Mouse (Mus musculus): ENCODE results near the gene Ptpn6. TPM values are rescaled to one million over a fixed set of nuclear protein-coding genes. Genes with fewer than 3 reads are reported as not detected.
A peak's percentile ranks its signal among the peaks of the same experiment; 100 is the strongest.

Ptpn6 gene
- polyA plus RNA-seq, 1 experiment from 2014 or later: 5.6 TPM

DNA sequence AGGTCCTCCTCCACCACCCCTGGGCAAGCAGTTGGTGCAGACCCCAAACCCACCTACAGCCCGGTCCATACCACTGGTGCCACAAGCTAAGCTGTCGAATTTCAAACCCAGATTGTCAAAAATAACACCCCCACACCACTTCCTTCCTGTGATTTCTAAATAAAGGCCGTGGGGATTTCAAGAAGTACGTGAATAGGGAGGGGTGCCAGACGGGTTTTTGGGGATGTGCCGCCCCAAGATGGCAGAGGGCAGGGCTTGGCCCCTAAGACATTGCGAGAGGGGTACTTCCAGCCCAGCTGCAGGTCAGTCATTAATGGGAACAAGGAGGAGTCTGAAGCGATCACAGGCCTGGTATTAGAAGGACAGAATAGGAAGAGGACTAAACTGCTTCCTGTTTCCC is 15.0 kb downstream of the Ptpn6 start:
- Histone ChIP-seq H3K9ac (no peak overlapping the region), H3K27ac (no peak overlapping the region), H3K4me3 (no peak overlapping the region), H3K4me1 (replicated peaks) (peaks cover 9% of the 10 kb centered on the region), H3K9me3 (replicated peaks) (no peaks in the 10 kb centered on the region), H3K4me2 (no peak overlapping the region), H3K27me3 (no peaks in the 10 kb centered on the region), H3K36me3 (no peaks in the 10 kb centered on the region)
- no peak for ATAC-seq (replicated peaks; ENCODE audit: insufficient number of reproducible peaks, insufficient read depth, low FRiP score, low read depth)
- WGBS: 61% methylated on average over 8 of the region's 8 CpGs

DNA sequence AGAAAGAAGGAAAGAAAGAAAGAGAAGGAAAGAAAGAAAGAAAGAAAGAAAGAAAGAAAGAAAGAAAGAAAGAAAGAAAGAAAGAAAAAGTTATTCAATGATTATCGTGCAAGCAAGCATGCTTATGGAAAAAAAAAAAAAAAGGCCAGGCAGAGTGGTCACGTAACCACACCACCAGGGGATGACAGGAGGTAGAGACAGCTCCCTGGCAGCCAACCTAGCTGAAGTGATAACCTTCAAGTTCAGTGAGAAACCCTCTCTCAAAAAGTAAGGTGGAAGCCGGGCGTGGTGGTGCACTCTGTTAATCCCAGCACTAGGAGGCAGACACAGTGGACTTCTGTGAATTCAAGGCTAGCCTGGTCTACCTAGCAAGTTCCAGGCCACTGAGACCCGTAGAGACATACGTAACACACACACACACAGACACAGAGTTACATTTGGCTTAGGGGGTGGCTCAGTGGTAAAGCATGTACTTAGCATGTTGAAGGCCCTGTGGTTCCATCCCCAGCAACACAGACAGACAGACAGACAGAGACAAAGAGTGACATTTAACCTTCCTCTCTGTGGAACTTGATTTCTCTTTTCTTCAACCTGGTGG is 15.5 kb downstream of the Ptpn6 start:
- Histone ChIP-seq H3K36me3 (no peaks in the 10 kb centered on the region), H3K9me3 (replicated peaks) (no peaks in the 10 kb centered on the region), H3K4me1 (replicated peaks) (peaks cover 9% of the 10 kb centered on the region), H3K27me3 (no peaks in the 10 kb centered on the region), H3K4me2 (no peak overlapping the region), H3K9ac (no peak overlapping the region), H3K27ac (no peak overlapping the region), H3K4me3 (no peak overlapping the region)
- no peak for ATAC-seq (replicated peaks; ENCODE audit: insufficient number of reproducible peaks, insufficient read depth, low FRiP score, low read depth)
- WGBS: 62% methylated on average over 6 of the region's 6 CpGs

DNA sequence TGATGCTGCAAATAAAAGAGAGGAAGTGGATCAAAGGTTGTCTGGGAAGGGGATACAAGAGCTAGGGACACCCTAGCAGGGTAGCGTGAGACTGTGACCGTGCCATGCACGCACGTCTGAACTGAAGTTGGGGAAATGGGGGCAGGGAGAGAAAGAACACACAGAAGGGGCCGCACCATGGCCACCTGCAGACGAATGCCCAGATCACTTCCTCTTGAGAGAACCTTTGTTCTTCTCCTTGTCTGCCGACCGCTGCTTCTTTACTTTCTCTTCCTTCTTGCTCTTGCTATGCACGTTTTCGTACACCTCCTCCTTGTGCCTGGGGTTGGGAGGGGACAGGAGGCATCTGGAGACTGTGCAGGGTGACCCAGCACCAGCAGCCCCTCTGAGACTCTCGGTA is 17.6 kb downstream of the Ptpn6 start:
- Histone ChIP-seq H3K36me3 (peaks cover 11% of the 10 kb centered on the region), H3K4me1 (replicated peaks) (peaks cover 9% of the 10 kb centered on the region), H3K9me3 (replicated peaks) (no peaks in the 10 kb centered on the region), H3K4me2 (no peak overlapping the region), H3K4me3 (no peak overlapping the region), H3K9ac (no peak overlapping the region), H3K27me3 (no peaks in the 10 kb centered on the region), H3K27ac (no peak overlapping the region)
- WGBS: 54% methylated on average over 11 of the region's 11 CpGs
- ATAC-seq (replicated peaks; ENCODE audit: insufficient number of reproducible peaks, insufficient read depth, low FRiP score, low read depth): no peak

DNA sequence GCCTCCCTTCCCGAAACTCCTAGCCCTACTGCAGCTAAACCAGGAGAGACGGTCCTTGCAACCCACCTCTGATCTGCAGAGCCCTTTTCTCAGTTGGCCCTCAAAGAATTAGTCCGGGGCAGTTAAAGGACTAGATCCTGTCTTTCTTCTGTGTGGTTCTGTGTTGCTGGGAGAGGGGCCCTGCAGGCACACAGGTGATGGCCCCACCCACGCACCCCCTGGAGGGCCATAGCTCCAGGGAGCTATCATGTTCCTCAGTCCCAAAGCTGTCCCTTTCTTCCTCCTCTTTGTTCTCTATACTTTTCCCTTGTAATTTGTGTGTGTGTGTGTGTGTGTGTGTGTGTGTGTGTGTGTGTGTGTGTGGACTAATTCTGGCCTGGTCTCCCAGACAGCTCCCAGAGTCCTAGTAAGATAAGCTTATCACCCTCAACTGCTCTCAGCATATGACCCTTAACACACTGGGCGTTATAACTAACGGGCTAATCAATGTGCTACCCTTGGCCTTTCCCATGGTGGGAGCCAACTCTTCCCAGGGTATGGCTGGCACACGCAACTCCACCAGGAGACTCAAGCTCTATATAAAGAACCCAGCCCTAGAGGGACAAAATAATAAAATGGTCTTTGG is 19.0 kb downstream of the Ptpn6 start:
- Histone ChIP-seq H3K9ac (no peak overlapping the region), H3K27ac (peak overlapping the region; percentile 0; the same call in 1 of the 2 replicates), H3K27me3 (no peaks in the 10 kb centered on the region), H3K4me1 (replicated peaks) (peaks cover 9% of the 10 kb centered on the region), H3K4me3 (peak overlapping the region; percentile 9; the same call in 1 of the 2 replicates), H3K36me3 (peaks cover 25% of the 10 kb centered on the region), H3K9me3 (replicated peaks) (no peaks in the 10 kb centered on the region), H3K4me2 (no peak overlapping the region)
- ATAC-seq (replicated peaks; ENCODE audit: insufficient number of reproducible peaks, insufficient read depth, low FRiP score, low read depth): no peak
- WGBS: 50% methylated on average over 7 of the region's 7 CpGs

DNA sequence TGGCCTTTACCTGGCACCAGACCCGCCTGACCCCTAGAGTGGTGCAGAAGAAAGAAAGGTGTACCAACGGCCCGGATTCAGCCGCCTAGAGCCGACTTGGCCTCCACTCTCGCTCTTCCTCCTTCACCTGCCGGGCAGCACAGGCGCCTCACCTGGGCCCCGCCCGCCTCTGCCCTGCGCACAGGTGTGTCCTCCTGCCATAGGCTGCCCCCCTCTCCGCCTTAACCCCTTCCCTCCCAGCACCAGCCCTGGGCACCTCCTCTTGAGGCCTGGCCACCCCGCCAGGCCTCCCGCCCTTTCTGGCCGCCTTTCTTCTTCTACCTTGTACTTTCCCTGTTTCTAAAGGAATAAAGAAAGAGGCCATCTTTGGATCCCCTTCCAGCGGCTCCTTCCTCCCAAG is 19.8 kb downstream of the Ptpn6 start:
- Histone ChIP-seq H3K36me3 (peaks cover 31% of the 10 kb centered on the region), H3K27me3 (no peaks in the 10 kb centered on the region), H3K4me1 (replicated peaks) (peaks cover 15% of the 10 kb centered on the region), H3K4me3 (peak overlapping the region; percentile 24; the same call in 1 of the 2 replicates), H3K9ac (no peak overlapping the region), H3K9me3 (replicated peaks) (no peaks in the 10 kb centered on the region), H3K4me2 (no peak overlapping the region), H3K27ac (peak overlapping the region; percentile 0; the same call in 1 of the 2 replicates)
- ATAC-seq (replicated peaks; ENCODE audit: insufficient number of reproducible peaks, insufficient read depth, low FRiP score, low read depth): no peak
- 71% methylated on average over 16 of the region's 16 CpGs for WGBS

DNA sequence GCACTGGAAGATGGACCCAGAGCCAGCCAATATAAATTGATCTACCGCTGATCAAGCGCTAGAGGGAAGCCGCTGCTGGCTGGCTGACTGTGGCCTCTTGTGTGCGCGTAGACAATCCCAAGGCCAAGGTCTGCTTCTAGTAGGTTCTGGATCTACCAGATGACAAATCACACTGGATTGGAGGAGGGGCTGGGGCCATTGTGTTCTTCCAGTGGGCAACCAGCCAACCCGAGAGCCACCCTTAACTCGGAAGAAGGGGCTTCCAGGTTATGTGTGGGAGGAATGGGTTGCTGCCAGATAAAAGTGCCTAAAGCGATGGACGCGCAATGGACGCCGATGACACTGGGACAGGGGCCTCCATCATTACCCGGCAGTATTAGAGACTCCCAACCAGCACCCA is 20.5 kb downstream of the Ptpn6 start:
- no peaks in the 10 kb centered on the region for H3K27me3 ChIP-seq
- H3K4me3 ChIP-seq: peak overlapping the region; percentile 24; the same call in 1 of the 2 replicates
- H3K4me2 ChIP-seq: peak overlapping the region; percentile 3; the same call in 1 of the 2 replicates
- peaks cover 33% of the 10 kb centered on the region for H3K36me3 ChIP-seq
- H3K4me1 ChIP-seq (replicated peaks): peaks cover 22% of the 10 kb centered on the region
- no peak overlapping the region for H3K9ac ChIP-seq
- no peak for ATAC-seq (replicated peaks; ENCODE audit: insufficient number of reproducible peaks, insufficient read depth, low FRiP score, low read depth)
- WGBS: 76% methylated on average over 13 of the region's 13 CpGs
- no peak overlapping the region; the same call in 1 of the 2 replicates for H3K27ac ChIP-seq
- no peaks in the 10 kb centered on the region for H3K9me3 ChIP-seq (replicated peaks)

DNA sequence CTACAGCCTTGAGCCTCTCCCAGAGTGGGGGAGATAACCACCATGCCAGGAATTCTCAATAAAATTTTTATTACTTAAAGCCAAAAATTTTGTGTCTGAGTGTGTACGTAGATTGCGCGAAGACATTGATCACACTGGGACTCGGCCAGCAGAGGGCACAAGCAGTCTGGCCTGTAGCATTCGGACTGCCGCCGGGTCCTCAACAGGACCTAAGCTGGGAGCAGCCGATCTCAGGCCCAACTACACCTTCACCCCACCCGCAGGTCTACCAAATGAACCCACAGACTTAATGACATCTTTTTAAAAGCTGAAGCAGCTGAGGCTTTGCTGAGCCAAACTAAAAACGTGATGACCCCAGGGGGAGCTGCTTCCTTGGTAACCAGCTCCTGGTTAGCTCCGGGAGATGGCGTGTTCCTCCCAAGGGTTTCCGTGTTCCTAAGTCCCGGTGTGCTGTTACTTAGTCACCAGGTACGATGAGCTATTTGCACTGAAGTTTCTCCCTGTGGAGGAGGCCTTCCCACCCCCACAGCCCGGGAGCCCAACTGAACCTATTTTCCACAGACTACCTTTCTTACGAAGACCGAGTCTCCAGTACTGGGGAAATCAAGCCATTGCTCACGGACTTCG is 21.5 kb downstream of the Ptpn6 start:
- no peak for ATAC-seq (replicated peaks; ENCODE audit: insufficient number of reproducible peaks, insufficient read depth, low FRiP score, low read depth)
- H3K9ac ChIP-seq: no peak overlapping the region
- no peak overlapping the region; the same call in 1 of the 2 replicates for H3K4me2 ChIP-seq
- H3K9me3 ChIP-seq (replicated peaks): no peaks in the 10 kb centered on the region
- H3K27me3 ChIP-seq: no peaks in the 10 kb centered on the region
- H3K4me1 ChIP-seq (replicated peaks): peaks cover 26% of the 10 kb centered on the region
- no peak overlapping the region for H3K27ac ChIP-seq
- H3K4me3 ChIP-seq: no peak overlapping the region
- 63% methylated on average over 20 of the region's 20 CpGs for WGBS
- H3K36me3 ChIP-seq: peaks cover 33% of the 10 kb centered on the region

DNA sequence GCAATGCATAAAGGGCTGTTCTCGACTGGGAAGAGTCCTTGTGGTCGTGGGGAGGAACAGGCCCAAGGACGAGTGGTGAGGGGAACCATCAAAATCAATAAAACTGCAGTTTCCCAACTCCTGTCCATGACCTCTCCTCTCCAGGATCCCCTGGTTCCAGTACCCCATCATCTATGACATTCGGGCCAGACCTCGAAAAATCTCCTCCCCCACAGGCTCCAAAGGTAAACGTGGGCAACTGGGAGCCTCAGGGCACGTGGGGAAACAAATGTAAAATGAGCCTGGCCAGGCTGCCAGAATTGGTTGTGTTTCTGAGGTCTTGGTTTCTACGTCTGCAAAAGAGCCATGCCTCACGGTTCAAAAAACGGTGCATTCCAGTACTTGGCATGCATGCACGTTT is 25.6 kb downstream of the Ptpn6 start:
- peak overlapping the region; percentile 84 for H3K4me3 ChIP-seq
- peak overlapping the region; percentile 87 for H3K27ac ChIP-seq
- ATAC-seq (replicated peaks; ENCODE audit: insufficient number of reproducible peaks, insufficient read depth, low FRiP score, low read depth): no peak
- H3K9me3 ChIP-seq (replicated peaks): no peaks in the 10 kb centered on the region
- peaks cover 39% of the 10 kb centered on the region for H3K36me3 ChIP-seq
- peak overlapping the region; percentile 76 for H3K4me2 ChIP-seq
- H3K4me1 ChIP-seq (replicated peaks): peaks cover 34% of the 10 kb centered on the region
- H3K27me3 ChIP-seq: no peaks in the 10 kb centered on the region
- WGBS: 11% methylated on average over 11 of the region's 11 CpGs
- H3K9ac ChIP-seq: peak overlapping the region; percentile 88

DNA sequence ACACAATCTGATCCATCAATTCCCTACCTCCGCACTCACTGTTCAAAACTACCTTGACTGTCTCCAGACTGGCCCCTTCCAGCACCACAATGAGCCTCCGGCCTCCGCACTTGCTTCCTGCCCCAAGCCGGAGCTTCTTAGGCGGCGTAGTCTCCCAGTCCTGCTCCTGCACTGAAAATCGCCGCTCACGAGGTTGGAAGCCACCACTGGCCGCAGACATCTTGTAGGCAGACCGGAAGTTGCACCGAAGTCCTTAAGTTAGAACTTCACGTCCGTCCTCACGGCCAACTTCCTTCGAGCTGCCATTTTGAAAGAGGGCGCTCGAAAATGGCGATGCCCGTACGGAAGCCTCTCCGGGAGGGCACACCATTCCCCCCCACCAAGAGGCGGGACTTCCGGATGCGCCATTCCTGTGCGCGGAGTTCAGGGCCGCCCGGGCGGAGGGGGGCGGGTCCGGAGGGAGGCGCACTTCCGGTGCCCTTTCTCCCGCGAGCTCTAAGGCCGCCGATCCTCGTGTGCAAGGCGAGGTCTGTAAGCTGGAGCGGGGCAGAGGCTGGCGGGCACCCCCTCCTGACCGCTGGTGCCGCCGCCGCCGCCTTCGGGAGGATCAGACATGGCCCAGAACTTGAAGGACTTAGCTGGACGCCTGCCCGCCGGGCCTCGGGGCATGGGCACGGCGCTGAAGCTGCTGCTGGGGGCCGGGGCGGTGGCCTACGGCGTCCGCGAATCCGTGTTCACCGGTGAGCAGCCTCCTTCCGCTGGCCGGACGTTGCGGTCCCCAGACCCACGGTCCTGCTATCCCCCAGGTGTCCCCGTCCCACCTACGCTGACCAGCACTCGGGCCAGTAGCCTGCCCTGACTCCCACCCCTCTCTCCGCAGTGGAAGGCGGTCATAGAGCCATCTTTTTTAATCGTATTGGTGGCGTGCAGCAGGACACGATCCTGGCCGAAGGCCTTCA is 26.4 kb downstream of the Ptpn6 start, which contains the start of the genes Emg1 and Phb2:
Emg1 (minus strand) TSS at position 355 of the 959 bp plus-strand sequence.
Phb2 (plus strand) TSS at position 513 of the 959 bp plus-strand sequence.
- peak within 1 kb of the TSS; percentile 84 for H3K4me3 ChIP-seq
- H3K27ac ChIP-seq: peak within 1 kb of the TSS; percentile 87
- H3K36me3 ChIP-seq: peaks cover 40% of the 10 kb centered on the region
- ATAC-seq (replicated peaks; ENCODE audit: insufficient number of reproducible peaks, insufficient read depth, low FRiP score, low read depth): peak; percentile 97
- H3K4me1 ChIP-seq (replicated peaks): peaks cover 34% of the 10 kb centered on the region
- H3K9ac ChIP-seq: peak within 1 kb of the TSS; percentile 88
- no peaks in the 10 kb centered on the region for H3K9me3 ChIP-seq (replicated peaks)
- under 1% methylated on average over 76 of the region's 76 CpGs for WGBS
- peak within 1 kb of the TSS; percentile 76 for H3K4me2 ChIP-seq
- no peaks in the 10 kb centered on the region for H3K27me3 ChIP-seq

DNA sequence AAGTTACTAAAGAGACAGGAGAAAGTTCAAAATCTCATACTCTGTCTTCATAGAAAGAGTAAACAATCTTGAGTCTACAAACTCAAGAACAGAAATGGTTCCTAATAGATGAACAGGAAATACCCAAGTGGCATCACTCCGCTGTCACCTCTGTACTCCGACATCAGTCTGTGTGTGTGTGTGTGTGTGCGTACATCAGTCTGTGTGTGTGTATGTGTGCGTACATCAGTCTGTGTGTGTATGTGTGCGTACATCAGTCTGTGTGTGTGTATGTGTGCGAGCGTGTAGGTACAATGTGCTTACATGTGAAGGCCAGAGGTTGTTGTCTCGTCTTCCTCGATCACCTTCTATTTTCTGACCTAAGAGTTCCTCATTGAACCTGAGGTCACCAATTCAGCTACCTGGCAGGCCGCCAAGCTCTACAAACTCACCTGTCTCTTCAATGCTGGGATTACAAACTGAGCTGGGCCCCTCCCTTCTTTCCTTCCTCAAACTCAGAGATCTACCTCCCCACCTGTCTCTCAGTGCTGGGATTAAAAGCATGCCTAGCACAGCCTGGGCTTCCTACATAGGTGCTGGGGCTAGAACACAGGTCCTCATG is 30.1 kb downstream of the Ptpn6 start:
- H3K9me3 ChIP-seq (replicated peaks): no peaks in the 10 kb centered on the region
- H3K9ac ChIP-seq: no peak overlapping the region
- H3K4me1 ChIP-seq (replicated peaks): peaks cover 25% of the 10 kb centered on the region
- H3K27ac ChIP-seq: no peak overlapping the region
- no peak overlapping the region for H3K4me3 ChIP-seq
- no peak for ATAC-seq (replicated peaks; ENCODE audit: insufficient number of reproducible peaks, insufficient read depth, low FRiP score, low read depth)
- no peaks in the 10 kb centered on the region for H3K27me3 ChIP-seq
- H3K36me3 ChIP-seq: peaks cover 31% of the 10 kb centered on the region
- 92% methylated on average over 10 of the region's 10 CpGs for WGBS
- H3K4me2 ChIP-seq: no peak overlapping the region

Data from heart, embryonic 15.5 days (tissue).